Mouse (Mus musculus): ENCODE results near the gene Rspo4. TPM values are rescaled to one million over a fixed set of nuclear protein-coding genes. Genes with fewer than 3 reads are reported as not detected.

Gene Rspo4
- polyA plus RNA-seq, 1 experiment from 2014 or later, result 0.16 TPM

GRCm38 (mm10) chr2:151919140-151919539, 76.4 kb downstream of the Rspo4 start:
- Histone ChIP-seq H3K9ac (ENCODE audit: low read length) (no peak overlapping the region), H3K4me1 (ENCODE audit: control insufficient read depth, insufficient read depth, low read length) (peaks cover 3% of the 10 kb centered on the region; the same call in 1 of the 2 replicates), H3K27ac (ENCODE audit: low read depth, low read length) (no peak overlapping the region), H3K9me3 (ENCODE audit: control insufficient read depth, low read length) (no peaks in the 10 kb centered on the region), H3K27me3 (ENCODE audit: control insufficient read depth, insufficient read depth, low read length) (no peaks in the 10 kb centered on the region), H3K36me3 (ENCODE audit: control insufficient read depth, insufficient read depth, low read length) (no peaks in the 10 kb centered on the region), H3K4me2 (no peak overlapping the region), H3K4me3 (ENCODE audit: low read depth, low read length) (no peak overlapping the region)
- DNase-seq (ENCODE audit: low spot score, missing footprints) (peak; percentile 47), ATAC-seq (ENCODE audit: low FRiP score) (no peak)
- 74% methylated on average over 9 of the region's 9 CpGs for WGBS

- peaks cover 3% of the 10 kb centered on the region; the same call in 1 of the 2 replicates for H3K4me1 ChIP-seq (ENCODE audit: control insufficient read depth, insufficient read depth, low read length)
- H3K36me3 ChIP-seq (ENCODE audit: control insufficient read depth, insufficient read depth, low read length), result no peaks in the 10 kb centered on the region
- H3K27ac ChIP-seq (ENCODE audit: low read depth, low read length), result no peak overlapping the region
- ATAC-seq (ENCODE audit: low FRiP score) (no peak), DNase-seq (ENCODE audit: low spot score, missing footprints) (peak; percentile 64)
- no peaks in the 10 kb centered on the region for H3K27me3 ChIP-seq (ENCODE audit: control insufficient read depth, insufficient read depth, low read length)
- 68% methylated on average over 8 of the region's 8 CpGs for WGBS
- no peak overlapping the region for H3K4me3 ChIP-seq (ENCODE audit: low read depth, low read length)
- H3K9ac ChIP-seq (ENCODE audit: low read length), result no peak overlapping the region
- no peaks in the 10 kb centered on the region for H3K9me3 ChIP-seq (ENCODE audit: control insufficient read depth, low read length)
- H3K4me2 ChIP-seq, result no peak overlapping the region
These were observed 78.3 kb downstream of the Rspo4 start for GRCm38 (mm10) chr2:151921068-151921467.

GRCm38 (mm10) chr2:151921596-151921995, 78.9 kb downstream of the Rspo4 start:
- Histone ChIP-seq H3K36me3 (ENCODE audit: control insufficient read depth, insufficient read depth, low read length) (no peaks in the 10 kb centered on the region), H3K4me1 (ENCODE audit: control insufficient read depth, insufficient read depth, low read length) (no peaks in the 10 kb centered on the region), H3K9me3 (ENCODE audit: control insufficient read depth, low read length) (no peaks in the 10 kb centered on the region), H3K4me2 (no peak overlapping the region), H3K27ac (ENCODE audit: low read depth, low read length) (no peak overlapping the region), H3K4me3 (ENCODE audit: low read depth, low read length) (no peak overlapping the region), H3K27me3 (ENCODE audit: control insufficient read depth, insufficient read depth, low read length) (no peaks in the 10 kb centered on the region), H3K9ac (ENCODE audit: low read length) (no peak overlapping the region)
- 55% methylated on average over 4 of the region's 4 CpGs for WGBS
- DNase-seq (ENCODE audit: low spot score, missing footprints) (no peak), ATAC-seq (ENCODE audit: low FRiP score) (no peak)

Other genes starting within 250 kb of the Rspo4 start
- gene Snph, start 210.3 kb upstream of the Rspo4 start, polyA plus RNA-seq (2014; fragmentation: Nextera tagmentation; extraction: Ambion mirVana), result 1.9 and 2.5 TPM in 2 replicates
- gene Rad21l, start 174.4 kb upstream of the Rspo4 start, polyA plus RNA-seq (2014; fragmentation: Nextera tagmentation; extraction: Ambion mirVana), result not detected in 2 replicates
- 3.8 and 5.4 TPM in 2 replicates for gene Tmem74b, start 140.9 kb upstream of the Rspo4 start, polyA plus RNA-seq (2014; fragmentation: Nextera tagmentation; extraction: Ambion mirVana)
- 44.9 and 46.0 TPM in 2 replicates for gene Psmf1, start 98.7 kb upstream of the Rspo4 start, polyA plus RNA-seq (2014; fragmentation: Nextera tagmentation; extraction: Ambion mirVana)
- gene Angpt4, start 68.3 kb downstream of the Rspo4 start, polyA plus RNA-seq (2014; fragmentation: Nextera tagmentation; extraction: Ambion mirVana), result 0.12 and 0.37 TPM in 2 replicates
- gene Fam110a, start 137.3 kb downstream of the Rspo4 start, polyA plus RNA-seq (2014; fragmentation: Nextera tagmentation; extraction: Ambion mirVana), result 85.9 and 96.4 TPM in 2 replicates
- gene Slc52a3, start 153.6 kb downstream of the Rspo4 start, polyA plus RNA-seq (2014; fragmentation: Nextera tagmentation; extraction: Ambion mirVana), result 0.64 and 0.88 TPM in 2 replicates
- 10.0 and 11.0 TPM in 2 replicates for gene Scrt2, start 238.6 kb downstream of the Rspo4 start, polyA plus RNA-seq (2014; fragmentation: Nextera tagmentation; extraction: Ambion mirVana)

Data from midbrain, embryonic 11.5 days (tissue).